Mouse (Mus musculus): ENCODE results near the gene Ykt6.

GRCm38 (mm10) chr11:5942966-5943365 is 12.5 kb upstream of the Ykt6 start:
- TF ChIP-seq CTCF (IDR thresholded peaks at IDR 0.05; ENCODE audit: control insufficient read depth, insufficient read depth, low read length) (no peak), POLR2A (IDR thresholded peaks at IDR 0.05; ENCODE audit: borderline replicate concordance, control insufficient read depth, low read depth, low read length) (no peak)

Measured in bone marrow, adult 2 months (tissue).